Mouse (Mus musculus): Measurements from ENCODE around the gene Tpd52l2. TPM values are rescaled to one million over a fixed set of nuclear protein-coding genes. Genes with fewer than 3 reads are reported as not detected.

Tpd52l2 gene
- polyA plus RNA-seq, 1 experiment from 2014 or later = 88.2 TPM

GRCm38 (mm10) chr2:181485741-181486140 is 11.2 kb upstream of the Tpd52l2 start:
- Histone ChIP-seq H3K27ac (ENCODE audit: low read depth, low read length) (no peak overlapping the region), H3K9ac (ENCODE audit: low read depth, low read length) (no peak overlapping the region)
- 32% methylated on average over 1 of the region's 1 CpGs for WGBS

GRCm38 (mm10) chr2:181487338-181488277 is 9.3 kb upstream of the Tpd52l2 start:
- peak overlapping the region; percentile 46 for H3K27ac ChIP-seq (ENCODE audit: low read depth, low read length)
- H3K36me3 ChIP-seq (ENCODE audit: control insufficient read depth, insufficient read depth) = no peaks in the 10 kb centered on the region; the same call in 1 of the 2 replicates
- H3K9me3 ChIP-seq (ENCODE audit: control insufficient read depth) = no peaks in the 10 kb centered on the region
- no peak overlapping the region for H3K4me2 ChIP-seq (replicated peaks; ENCODE audit: low read depth)
- H3K9ac ChIP-seq (ENCODE audit: low read depth, low read length) = no peak overlapping the region
- H3K4me1 ChIP-seq (replicated peaks; ENCODE audit: control insufficient read depth, insufficient read depth, low read length) = 0 out of 2 replicates have a peak, but pooled peaks cover 3% of the 10 kb centered on the region
- no peak overlapping the region for H3K4me3 ChIP-seq (ENCODE audit: low read depth, low read length)
- H3K27me3 ChIP-seq (replicated peaks; ENCODE audit: control insufficient read depth, insufficient read depth, low read length) = no peaks in the 10 kb centered on the region; the same call in 1 of the 2 replicates
- 24% methylated on average over 5 of the region's 5 CpGs for WGBS
- no peak for TF ChIP-seq CTCF (IDR thresholded peaks at IDR 0.05; ENCODE audit: low read depth)
- ATAC-seq = peak; percentile 32

More at GRCm38 (mm10) chr2:181485741-181486140, 11.2 kb upstream of the Tpd52l2 start:
- no peak for ATAC-seq
- no peak for TF ChIP-seq CTCF (IDR thresholded peaks at IDR 0.05; ENCODE audit: low read depth)
- no peak overlapping the region for H3K4me3 ChIP-seq (ENCODE audit: low read depth, low read length)
- H3K9me3 ChIP-seq (ENCODE audit: control insufficient read depth) = no peaks in the 10 kb centered on the region
- no peaks in the 10 kb centered on the region; the same call in 1 of the 2 replicates for H3K36me3 ChIP-seq (ENCODE audit: control insufficient read depth, insufficient read depth)
- H3K27me3 ChIP-seq (replicated peaks; ENCODE audit: control insufficient read depth, insufficient read depth, low read length) = no peaks in the 10 kb centered on the region; the same call in 1 of the 2 replicates
- 0 out of 2 replicates have a peak, but pooled peaks cover 3% of the 10 kb centered on the region for H3K4me1 ChIP-seq (replicated peaks; ENCODE audit: control insufficient read depth, insufficient read depth, low read length)
- no peak overlapping the region for H3K4me2 ChIP-seq (replicated peaks; ENCODE audit: low read depth)

- Histone ChIP-seq H3K4me2 (replicated peaks; ENCODE audit: low read depth) (no peak overlapping the region), H3K27me3 (replicated peaks; ENCODE audit: control insufficient read depth, insufficient read depth, low read length) (no peaks in the 10 kb centered on the region), H3K36me3 (ENCODE audit: control insufficient read depth, insufficient read depth) (no peaks in the 10 kb centered on the region), H3K27ac (ENCODE audit: low read depth, low read length) (no peak overlapping the region), H3K4me3 (ENCODE audit: low read depth, low read length) (no peak overlapping the region), H3K9ac (ENCODE audit: low read depth, low read length) (no peak overlapping the region), H3K9me3 (ENCODE audit: control insufficient read depth) (no peaks in the 10 kb centered on the region), H3K4me1 (replicated peaks; ENCODE audit: control insufficient read depth, insufficient read depth, low read length) (no peaks in the 10 kb centered on the region)
- no peak for TF ChIP-seq CTCF (IDR thresholded peaks at IDR 0.05; ENCODE audit: low read depth)
- ATAC-seq = no peak
- 27% methylated on average over 7 of the region's 7 CpGs for WGBS
Measured at GRCm38 (mm10) chr2:181491432-181492205, 5.3 kb upstream of the Tpd52l2 start.

- no peaks in the 10 kb centered on the region for H3K27me3 ChIP-seq (replicated peaks; ENCODE audit: control insufficient read depth, insufficient read depth, low read length)
- H3K9me3 ChIP-seq (ENCODE audit: control insufficient read depth) = no peaks in the 10 kb centered on the region
- 48% methylated on average over 3 of the region's 3 CpGs for WGBS
- no peaks in the 10 kb centered on the region for H3K36me3 ChIP-seq (ENCODE audit: control insufficient read depth, insufficient read depth)
- no peak for TF ChIP-seq CTCF (IDR thresholded peaks at IDR 0.05; ENCODE audit: low read depth)
- H3K27ac ChIP-seq (ENCODE audit: low read depth, low read length) = no peak overlapping the region
- no peak for ATAC-seq
- H3K4me2 ChIP-seq (replicated peaks; ENCODE audit: low read depth) = no peak overlapping the region
- no peak overlapping the region for H3K4me3 ChIP-seq (ENCODE audit: low read depth, low read length)
- H3K9ac ChIP-seq (ENCODE audit: low read depth, low read length) = no peak overlapping the region
- H3K4me1 ChIP-seq (replicated peaks; ENCODE audit: control insufficient read depth, insufficient read depth, low read length) = no peaks in the 10 kb centered on the region
Measured at GRCm38 (mm10) chr2:181492206-181492605, 4.7 kb upstream of the Tpd52l2 start.

- Histone ChIP-seq H3K27ac (ENCODE audit: low read depth, low read length) (no peak within 1 kb of the TSS), H3K4me1 (replicated peaks; ENCODE audit: control insufficient read depth, insufficient read depth, low read length) (no peaks in the 10 kb centered on the region), H3K4me2 (replicated peaks; ENCODE audit: low read depth) (no peak within 1 kb of the TSS), H3K36me3 (ENCODE audit: control insufficient read depth, insufficient read depth) (no peaks in the 10 kb centered on the region), H3K27me3 (replicated peaks; ENCODE audit: control insufficient read depth, insufficient read depth, low read length) (no peaks in the 10 kb centered on the region), H3K4me3 (ENCODE audit: low read depth, low read length) (no peak within 1 kb of the TSS), H3K9me3 (ENCODE audit: control insufficient read depth) (no peaks in the 10 kb centered on the region), H3K9ac (ENCODE audit: low read depth, low read length) (no peak within 1 kb of the TSS)
- no peak for ATAC-seq
- no peak for TF ChIP-seq CTCF (IDR thresholded peaks at IDR 0.05; ENCODE audit: low read depth)
- WGBS = 84% methylated on average over 31 of the region's 31 CpGs
Measured at GRCm38 (mm10) chr2:181493156-181493927, 3.6 kb upstream of the Tpd52l2 start, which contains the start of gene Abhd16b. Gene Abhd16b, plus strand, starts transcription at chr2:181493206.

Measured in intestine, postnatal 0 days (tissue).